Mouse (Mus musculus) cerebellum, postnatal 25 days (tissue): ENCODE measurements around the gene Luzp2.
"Not testable (repeated sequence)": the region's sequence is repeated elsewhere in the genome, so short reads cannot be mapped to it uniquely, and the experiment has no call there.

Experiments
- DNase-seq, 2 experiments: peaks; one replicate each; pipeline ENCODE4 v3.0.0; 2021; ENCODE audit warnings: mixed read lengths in 2 of 2

Gene Luzp2

DNA sequence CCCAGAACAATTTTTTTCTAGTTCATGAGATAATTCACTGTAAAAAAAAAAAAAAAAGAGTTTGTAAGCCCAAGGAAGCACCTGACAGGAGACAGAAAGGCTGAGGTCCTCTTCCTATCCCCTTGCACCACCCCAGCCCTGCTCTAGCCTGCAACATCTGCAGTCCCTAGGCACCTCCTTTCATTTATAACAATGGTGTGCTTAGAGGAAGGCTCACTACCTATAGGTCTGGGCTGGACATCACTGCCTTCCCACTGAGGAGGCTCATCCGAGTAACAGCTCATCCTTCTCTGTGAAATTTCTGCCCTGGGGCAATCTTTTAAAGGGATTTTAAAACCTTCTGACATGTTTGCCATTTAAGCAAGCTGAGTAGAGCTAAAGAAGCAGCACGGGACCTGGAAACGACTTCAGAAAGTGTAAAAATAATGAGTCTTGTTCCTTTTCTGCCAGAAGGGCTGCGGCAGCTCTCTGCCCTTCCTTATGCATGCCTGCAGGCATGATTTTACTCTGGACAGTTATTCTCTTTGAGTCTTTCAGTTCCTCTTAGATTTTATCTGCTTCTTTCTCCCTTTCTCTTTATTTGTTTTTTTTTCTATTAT lies 174.0 kb downstream of the Luzp2 start:
- DNase-seq, result no peak

DNA sequence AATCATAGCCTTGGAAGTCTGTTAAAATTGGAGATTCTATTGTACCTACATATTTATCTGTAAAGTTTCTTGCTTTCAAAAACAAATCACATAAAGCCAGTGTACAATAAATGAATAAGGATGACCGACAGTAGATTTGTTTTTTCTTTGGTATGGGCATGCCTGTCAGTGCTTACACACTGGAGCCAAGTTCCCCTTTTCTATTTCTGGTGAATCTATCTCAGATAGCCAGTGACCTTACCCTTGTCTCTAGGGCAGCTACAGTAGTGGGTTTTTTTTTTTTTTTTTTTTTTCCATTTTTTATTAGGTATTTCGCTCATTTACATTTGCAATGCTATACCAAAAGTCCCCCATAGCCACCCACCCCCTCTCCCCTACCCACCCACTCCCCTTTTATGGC lies 298.6 kb downstream of the Luzp2 start:
- DNase-seq, result not testable (repeated sequence)

DNA sequence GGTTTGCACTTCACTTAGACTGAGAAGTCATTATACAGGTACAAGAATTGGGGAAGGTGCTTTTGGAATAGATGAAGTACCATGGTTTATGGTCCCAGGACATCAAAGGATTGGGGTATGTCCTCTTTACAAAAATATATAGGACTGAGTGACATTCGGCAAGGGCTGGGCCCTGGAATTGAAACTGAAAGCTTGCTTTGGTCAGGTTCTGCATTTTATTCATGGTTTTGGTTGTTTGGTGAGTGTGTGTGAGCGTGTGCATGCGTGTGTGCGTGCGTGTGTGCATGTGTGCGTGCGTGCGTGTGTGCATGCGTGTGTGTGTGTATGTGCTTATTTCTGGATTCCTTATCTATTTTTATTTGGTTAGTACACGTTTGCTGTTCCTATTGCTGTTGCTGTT lies 353.6 kb downstream of the Luzp2 start:
- DNase-seq, result no peak

GRCm38 (mm10) chr7:55189496-55189895 lies 354.2 kb downstream of the Luzp2 start:
- no peak for DNase-seq

DNA sequence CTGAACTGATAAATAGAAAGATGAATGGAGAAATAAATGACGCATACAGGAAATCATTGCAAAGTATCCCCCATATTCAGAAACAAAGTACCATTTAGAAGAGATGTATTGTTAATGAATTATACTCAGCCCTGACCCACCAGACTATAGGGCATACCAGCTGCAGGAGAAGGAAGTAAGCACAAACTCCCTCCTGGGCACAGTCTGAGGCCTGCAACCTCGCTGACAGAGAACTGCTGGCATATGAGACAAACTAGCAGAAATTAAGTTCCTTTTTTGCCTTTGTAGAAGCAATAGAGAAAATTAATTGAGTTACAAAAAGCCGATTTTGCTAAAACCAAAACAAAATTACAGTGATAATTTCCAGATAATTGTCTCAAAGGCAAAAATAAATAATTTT lies 355.4 kb downstream of the Luzp2 start:
- no peak for DNase-seq

- DNase-seq, result no peak
These were observed 363.5 kb downstream of the Luzp2 start for GRCm38 (mm10) chr7:55198806-55199205.

GRCm38 (mm10) chr7:55222997-55223396 lies 387.7 kb downstream of the Luzp2 start:
- DNase-seq, result no peak

GRCm38 (mm10) chr7:55229407-55229806 lies 394.1 kb downstream of the Luzp2 start:
- no peak for DNase-seq
